Mouse (Mus musculus) frontal cortex, adult (tissue): ENCODE results near the gene D430041D05Rik.

Experiments
- ATAC-seq: cut with Nextera tagmentation; 2 replicates; pipeline ENCODE4 v1.9.2; 2017; ENCODE audit warnings: mild to moderate bottlenecking, moderate library complexity, mixed read lengths; ENCODE audit not compliant: low TSS enrichment

Gene D430041D05Rik

DNA sequence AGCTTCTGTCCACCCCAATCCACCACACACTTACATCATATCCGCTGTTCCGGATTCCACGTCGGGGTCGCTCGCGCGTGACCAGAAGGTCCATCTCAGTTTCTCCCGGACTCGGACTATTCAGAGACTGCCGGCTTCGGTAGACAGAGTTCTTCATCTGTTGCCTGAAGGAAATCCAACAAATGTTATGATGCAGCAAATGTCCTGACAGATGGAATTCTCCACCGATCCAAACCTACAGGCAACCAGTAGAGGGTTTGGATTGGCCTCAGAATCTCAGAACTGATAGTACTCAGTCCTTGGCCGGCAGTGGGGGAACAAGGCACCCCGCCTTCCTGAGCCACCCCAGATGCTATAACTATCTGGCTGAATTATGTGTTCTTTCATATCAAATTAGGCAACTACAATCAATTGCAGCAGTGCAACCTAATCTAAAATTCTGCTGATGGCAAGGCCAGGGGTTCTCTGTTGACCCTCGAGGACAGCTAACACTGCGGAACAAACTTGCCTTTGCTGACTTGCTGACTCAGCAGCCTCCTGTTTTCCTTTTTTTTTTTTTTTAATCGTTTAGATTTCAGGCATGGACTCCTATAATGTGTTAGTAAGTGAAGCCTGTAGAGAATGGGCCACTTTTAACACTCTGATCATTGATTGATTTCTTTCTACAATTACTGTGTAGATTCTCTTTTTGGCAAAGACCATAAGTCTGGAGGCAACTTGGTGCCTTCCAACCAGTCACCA, 218.2 kb downstream of the D430041D05Rik start:
- peak; percentile 40 for ATAC-seq

- peak; percentile 15; the same call in 1 of the 2 replicates for ATAC-seq
Observed at GRCm38 (mm10) chr2:104191723-104192122, 219.1 kb downstream of the D430041D05Rik start.

DNA sequence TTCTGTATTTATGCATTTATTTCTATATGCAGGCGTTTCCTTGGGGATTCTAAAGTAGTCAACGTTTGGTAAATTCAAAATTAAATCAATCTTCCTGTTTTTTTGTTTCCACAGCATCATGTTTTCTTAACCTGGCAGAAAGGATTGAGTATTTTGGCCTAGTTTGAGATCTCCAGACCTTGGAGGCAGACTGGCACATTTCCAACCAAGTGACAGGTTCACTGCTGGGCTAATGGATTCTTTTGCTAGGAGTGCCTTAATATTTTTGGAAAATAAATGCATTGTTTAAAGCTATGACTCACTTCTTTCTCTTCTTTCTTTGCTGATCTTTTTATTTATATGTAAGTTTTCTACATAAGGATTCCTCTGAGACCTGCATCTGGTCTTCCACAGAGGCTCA, 222.0 kb downstream of the D430041D05Rik start:
- no peak for ATAC-seq

- no peak for ATAC-seq
Observed at GRCm38 (mm10) chr2:104187073-104187472, 223.7 kb downstream of the D430041D05Rik start.

DNA sequence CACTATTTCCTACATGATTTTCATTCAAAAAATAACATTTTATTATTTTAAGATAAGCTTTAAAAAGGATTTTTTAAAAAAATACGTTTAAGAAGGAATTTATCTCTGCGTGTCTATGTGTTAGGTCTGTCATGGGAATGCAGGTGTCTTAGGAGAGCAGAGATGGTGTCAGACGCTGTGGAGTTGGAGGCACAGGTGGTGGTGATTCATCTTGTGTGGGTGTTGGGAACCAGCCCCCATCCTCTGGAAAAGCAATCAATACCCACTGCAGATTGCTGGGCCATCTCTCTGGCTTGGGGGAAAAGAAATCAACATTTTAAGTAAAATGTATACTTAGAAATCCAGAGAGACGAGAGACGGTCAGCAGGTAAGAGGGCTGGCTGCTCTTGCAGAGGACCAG, 225.2 kb downstream of the D430041D05Rik start:
- ATAC-seq, result peak; percentile 63

GRCm38 (mm10) chr2:104184296-104184695, 226.5 kb downstream of the D430041D05Rik start:
- no peak for ATAC-seq

DNA sequence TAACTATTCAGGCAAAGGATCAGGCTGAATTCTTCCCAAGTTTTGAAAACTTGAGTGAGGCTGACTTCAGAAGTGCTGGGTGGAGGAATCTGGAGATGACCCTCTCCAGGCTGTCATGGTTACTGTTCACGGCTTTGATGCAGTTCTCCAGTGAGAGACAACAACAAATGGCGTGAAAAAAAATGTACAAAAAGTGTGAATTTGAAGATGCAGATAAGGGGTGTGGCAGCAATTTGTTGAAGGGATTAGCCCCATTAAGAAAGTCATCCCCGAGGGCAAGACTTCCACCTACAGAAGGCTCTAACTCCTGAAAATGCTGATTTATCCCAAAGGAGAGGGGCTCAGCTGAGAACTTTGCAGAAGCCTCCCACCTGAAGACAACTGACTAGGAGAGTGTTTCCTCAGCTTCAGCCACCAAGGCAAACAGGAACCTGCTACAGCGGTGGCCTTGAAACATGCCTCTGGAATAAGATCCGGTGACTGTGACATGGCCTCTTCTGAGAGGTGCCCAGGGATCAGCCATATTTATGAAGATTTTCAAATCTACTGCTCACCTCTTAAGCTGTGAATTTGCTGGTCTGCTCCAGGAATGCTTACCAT, 227.5 kb downstream of the D430041D05Rik start:
- no peak for ATAC-seq

- ATAC-seq, result no peak
Observed at GRCm38 (mm10) chr2:104179636-104180035, 231.2 kb downstream of the D430041D05Rik start.

- ATAC-seq, result peak; percentile 43
Observed at GRCm38 (mm10) chr2:104178251-104178650, 232.6 kb downstream of the D430041D05Rik start.

- peak; percentile 51 for ATAC-seq
Observed at GRCm38 (mm10) chr2:104176979-104177704, 233.7 kb downstream of the D430041D05Rik start.

GRCm38 (mm10) chr2:104176166-104176978, 234.4 kb downstream of the D430041D05Rik start:
- no peak for ATAC-seq

GRCm38 (mm10) chr2:104175476-104176165, 235.2 kb downstream of the D430041D05Rik start:
- ATAC-seq, result no peak

GRCm38 (mm10) chr2:104173431-104173830, 237.4 kb downstream of the D430041D05Rik start:
- no peak for ATAC-seq

- ATAC-seq, result peak; percentile 70
Observed at GRCm38 (mm10) chr2:104172695-104173348, 238.0 kb downstream of the D430041D05Rik start.

DNA sequence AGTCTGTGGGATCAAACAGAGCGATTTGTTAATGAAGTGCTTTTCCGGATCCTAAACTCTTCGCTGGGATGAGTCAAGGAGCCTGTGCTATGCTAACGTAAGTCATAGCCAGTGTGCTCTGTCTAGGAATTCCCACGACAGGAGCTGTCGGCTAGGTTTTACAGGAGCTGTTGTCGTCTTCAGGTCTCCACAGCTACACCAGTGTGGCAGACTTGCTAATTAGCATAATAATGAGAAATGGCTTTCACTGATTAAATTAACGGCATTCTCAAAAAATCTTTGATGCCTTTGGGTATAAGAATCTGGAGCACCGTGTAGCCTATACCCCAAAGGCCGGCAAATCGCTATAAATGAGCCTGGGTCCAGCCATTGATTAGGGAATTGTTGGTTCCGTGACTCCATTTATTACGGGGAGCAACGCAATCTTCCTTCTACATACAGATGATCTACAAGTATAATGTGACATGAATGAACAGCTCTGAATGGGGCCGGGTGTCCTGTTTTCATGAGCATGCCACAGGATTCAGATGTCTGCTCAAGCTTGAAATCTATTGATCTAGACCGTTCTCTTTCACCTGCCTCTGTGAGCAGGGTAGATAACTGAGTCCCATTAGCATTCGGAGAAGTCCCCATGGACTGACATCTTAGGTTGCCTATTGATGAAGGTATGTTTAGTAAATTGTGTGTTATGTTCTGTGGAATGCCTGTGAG, 242.5 kb downstream of the D430041D05Rik start:
- ATAC-seq, result no peak

GRCm38 (mm10) chr2:104167765-104168164, 243.0 kb downstream of the D430041D05Rik start:
- no peak for ATAC-seq

- no peak for ATAC-seq
Observed at GRCm38 (mm10) chr2:104165631-104166030, 245.2 kb downstream of the D430041D05Rik start.

DNA sequence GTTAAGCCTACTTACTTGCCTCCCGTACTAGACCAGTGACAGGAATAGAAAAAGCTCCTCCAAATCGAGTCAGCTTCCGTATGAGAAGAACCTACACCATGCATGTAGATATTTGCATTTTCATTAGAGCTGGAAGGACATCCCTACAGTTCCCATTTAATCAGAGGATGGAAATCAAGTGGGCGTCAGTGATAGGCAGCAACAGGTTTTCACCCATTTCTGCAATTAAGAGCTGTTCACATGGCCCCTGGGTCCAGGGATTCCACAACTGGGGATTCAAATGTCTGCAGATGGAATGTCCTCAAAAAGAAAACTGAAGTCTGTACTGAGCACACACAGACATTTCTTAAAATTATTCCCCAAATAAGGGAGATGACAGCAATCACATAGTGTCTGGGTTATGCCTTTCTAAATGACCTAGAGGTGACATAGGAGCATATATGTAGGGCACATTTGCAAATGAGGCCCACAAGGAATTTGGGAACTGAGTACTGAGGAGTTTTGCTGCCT, 246.8 kb downstream of the D430041D05Rik start:
- 0 out of 2 replicates have a peak, but pooled peaks have one; percentile 31 for ATAC-seq

- ATAC-seq, result no peak
Observed at GRCm38 (mm10) chr2:104163418-104163817, 247.4 kb downstream of the D430041D05Rik start.

- peak; percentile 48 for ATAC-seq
Observed at GRCm38 (mm10) chr2:104157831-104158230, 253.0 kb downstream of the D430041D05Rik start.
